Mouse (Mus musculus): Measurements from ENCODE around the gene Cct6b.

Cct6b gene

GRCm38 (mm10) chr11:82763742-82764437 lies at the start of gene Cct6b, which contains the start of gene Zfp830:
TSS of gene Cct6b (minus strand) at chr11:82764321.
TSS of gene Zfp830 (plus strand) at chr11:82764345.
- peak; percentile 87 for DNase-seq (ENCODE audit: low spot score)

GRCm38 (mm10) chr11:82808485-82808884 lies 44.4 kb upstream of the Cct6b start:
- DNase-seq (ENCODE audit: low spot score): no peak

GRCm38 (mm10) chr11:82807370-82807769 lies 43.2 kb upstream of the Cct6b start:
- DNase-seq (ENCODE audit: low spot score): no peak

GRCm38 (mm10) chr11:82806656-82807055 lies 42.5 kb upstream of the Cct6b start:
- no peak for DNase-seq (ENCODE audit: low spot score)

- no peak for DNase-seq (ENCODE audit: low spot score)
Observed at GRCm38 (mm10) chr11:82783453-82783852, 19.3 kb upstream of the Cct6b start.

- DNase-seq (ENCODE audit: low spot score): no peak
Observed at GRCm38 (mm10) chr11:82782197-82782596, 18.1 kb upstream of the Cct6b start.

GRCm38 (mm10) chr11:82780983-82781903 lies 17.1 kb upstream of the Cct6b start, which contains the start of gene Lig3:
TSS of gene Lig3 (plus strand) at chr11:82781108.
- peak; percentile 89 for DNase-seq (ENCODE audit: low spot score)

GRCm38 (mm10) chr11:82780134-82780533 lies 16.0 kb upstream of the Cct6b start:
- no peak for DNase-seq (ENCODE audit: low spot score)

GRCm38 (mm10) chr11:82764438-82764924 lies 360 bp upstream of the Cct6b start:
- DNase-seq (ENCODE audit: low spot score): no peak

- no peak for DNase-seq (ENCODE audit: low spot score)
Observed at GRCm38 (mm10) chr11:82763261-82763660, 860 bp downstream of the Cct6b start.

GRCm38 (mm10) chr11:82762286-82762829 lies 1.8 kb downstream of the Cct6b start:
- DNase-seq (ENCODE audit: low spot score): no peak

GRCm38 (mm10) chr11:82755919-82756318 lies 8.2 kb downstream of the Cct6b start:
- DNase-seq (ENCODE audit: low spot score): no peak

GRCm38 (mm10) chr11:82752349-82753115 lies 11.6 kb downstream of the Cct6b start:
- no peak for DNase-seq (ENCODE audit: low spot score)

GRCm38 (mm10) chr11:82746857-82747366 lies 17.2 kb downstream of the Cct6b start:
- DNase-seq (ENCODE audit: low spot score): no peak

GRCm38 (mm10) chr11:82746138-82746537 lies 18.0 kb downstream of the Cct6b start:
- DNase-seq (ENCODE audit: low spot score): no peak

- DNase-seq (ENCODE audit: low spot score): no peak
Observed at GRCm38 (mm10) chr11:82739006-82739405, 25.1 kb downstream of the Cct6b start.

- no peak for DNase-seq (ENCODE audit: low spot score)
Observed at GRCm38 (mm10) chr11:82734227-82734626, 29.9 kb downstream of the Cct6b start.

GRCm38 (mm10) chr11:82726862-82727261 lies 37.3 kb downstream of the Cct6b start:
- no peak for DNase-seq (ENCODE audit: low spot score)

GRCm38 (mm10) chr11:82719294-82719693 lies 44.8 kb downstream of the Cct6b start:
- no peak for DNase-seq (ENCODE audit: low spot score)

GRCm38 (mm10) chr11:82712681-82713080 lies 51.4 kb downstream of the Cct6b start:
- no peak for DNase-seq (ENCODE audit: low spot score)

- DNase-seq (ENCODE audit: low spot score): no peak
Observed at GRCm38 (mm10) chr11:82708934-82709333, 55.2 kb downstream of the Cct6b start.

Measured in left cerebral cortex, adult 11 months (tissue).